Mouse (Mus musculus): ENCODE data around the gene Egr2.

Gene Egr2

DNA sequence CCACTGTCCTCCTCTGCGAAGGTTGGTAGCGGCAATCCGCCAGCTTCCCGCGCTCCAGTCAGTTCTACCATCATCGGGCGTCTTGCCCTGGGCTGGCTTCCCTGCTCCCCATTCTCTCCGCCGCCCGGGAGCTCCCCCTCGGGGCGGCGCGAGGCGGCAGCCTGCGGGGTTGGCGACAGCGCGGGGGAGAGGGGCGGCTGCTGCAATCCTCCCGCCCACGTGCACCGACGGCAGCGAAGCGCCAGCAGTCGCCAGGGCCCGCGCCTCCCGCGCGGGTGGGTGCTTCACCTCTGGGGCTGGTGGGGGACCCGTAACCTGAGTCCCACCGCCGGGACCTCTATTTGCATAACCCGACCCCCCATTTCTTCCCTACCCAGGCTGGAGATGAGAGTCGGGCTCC lies at the start of gene Egr2:
Gene Egr2, plus strand, starts transcription at position 220 of the 400 bp plus-strand sequence.
- DNase-seq (ENCODE audit: low read depth, low spot score), result no peak

DNA sequence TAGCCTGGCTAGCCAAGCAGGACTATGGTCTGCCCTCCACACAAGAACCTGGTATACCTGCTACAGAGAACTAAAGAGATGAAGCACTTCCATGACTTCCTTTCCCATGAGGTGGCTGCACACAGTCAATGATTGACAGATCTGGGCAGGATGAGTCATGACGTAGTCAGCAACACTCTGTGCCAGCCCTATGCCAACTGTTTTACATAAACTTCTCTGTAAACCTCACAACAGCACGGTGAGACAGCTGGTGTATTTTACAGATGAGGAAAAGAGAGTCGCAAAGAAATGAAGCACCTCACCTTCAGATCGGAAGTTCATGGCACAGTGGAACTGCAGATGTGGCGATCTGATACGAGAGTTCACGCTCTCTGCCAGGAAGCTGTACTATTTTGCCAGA lies 47.8 kb upstream of the Egr2 start:
- DNase-seq (ENCODE audit: low read depth, low spot score), result no peak

DNA sequence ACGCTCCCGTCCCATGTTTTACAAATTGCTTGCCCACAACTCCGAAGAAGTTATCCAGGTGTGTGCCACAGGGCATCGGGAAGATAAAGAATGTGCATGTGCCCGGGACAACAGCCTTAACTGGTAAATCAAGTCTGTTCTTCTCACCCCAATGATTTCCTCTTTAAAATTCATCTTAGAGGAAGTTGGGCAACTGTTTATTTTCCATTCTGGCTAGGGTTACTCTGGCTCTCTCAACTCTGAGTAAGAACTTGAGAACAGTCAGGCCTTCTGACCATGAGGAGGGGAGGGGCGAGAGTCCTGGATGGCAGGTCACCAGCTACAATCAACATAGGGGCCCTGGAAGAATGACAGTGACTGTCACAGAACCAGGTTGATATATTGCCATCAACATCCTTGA lies 45.4 kb upstream of the Egr2 start:
- DNase-seq (ENCODE audit: low read depth, low spot score), result no peak

DNA sequence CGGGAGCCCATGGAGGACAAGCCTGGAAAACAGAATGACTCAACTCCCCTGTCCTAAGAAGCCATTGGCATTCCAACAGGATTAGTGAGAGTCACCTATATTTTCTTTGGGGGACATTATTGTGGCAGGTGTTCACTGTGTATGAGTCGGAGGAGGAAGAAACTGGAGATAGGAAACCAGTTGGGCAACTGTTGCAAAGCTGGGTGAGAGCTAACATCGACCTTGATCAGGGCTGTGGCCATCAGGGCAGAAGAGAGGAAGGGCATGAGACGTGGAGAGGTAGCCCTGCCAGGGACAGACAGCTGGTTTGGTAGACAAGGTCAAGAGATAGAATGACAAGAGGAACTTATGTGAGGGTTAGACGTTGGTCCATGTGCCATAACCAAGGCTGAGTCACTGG lies 44.6 kb upstream of the Egr2 start:
- DNase-seq (ENCODE audit: low read depth, low spot score), result no peak

DNA sequence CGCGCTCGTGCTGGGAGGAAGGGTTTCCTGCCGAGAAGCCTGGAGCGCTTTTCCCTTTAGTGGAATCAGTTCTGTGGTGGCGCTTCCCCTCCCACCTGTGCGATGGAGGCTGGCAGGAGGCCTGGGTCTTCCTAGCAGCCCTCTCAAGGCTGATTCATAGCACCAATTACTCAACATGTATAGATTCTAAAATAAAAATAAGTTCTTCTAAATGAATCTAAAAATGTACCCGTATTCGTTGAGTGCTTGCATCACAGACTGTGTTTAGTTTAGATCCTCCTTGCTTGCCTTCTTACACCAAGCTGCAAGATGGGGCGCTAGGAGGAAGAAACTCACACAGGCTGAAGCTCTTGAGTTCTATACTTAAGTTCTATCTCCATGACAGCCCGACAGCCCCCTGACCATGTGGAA lies 43.1 kb upstream of the Egr2 start:
- no peak for DNase-seq (ENCODE audit: low read depth, low spot score)

DNA sequence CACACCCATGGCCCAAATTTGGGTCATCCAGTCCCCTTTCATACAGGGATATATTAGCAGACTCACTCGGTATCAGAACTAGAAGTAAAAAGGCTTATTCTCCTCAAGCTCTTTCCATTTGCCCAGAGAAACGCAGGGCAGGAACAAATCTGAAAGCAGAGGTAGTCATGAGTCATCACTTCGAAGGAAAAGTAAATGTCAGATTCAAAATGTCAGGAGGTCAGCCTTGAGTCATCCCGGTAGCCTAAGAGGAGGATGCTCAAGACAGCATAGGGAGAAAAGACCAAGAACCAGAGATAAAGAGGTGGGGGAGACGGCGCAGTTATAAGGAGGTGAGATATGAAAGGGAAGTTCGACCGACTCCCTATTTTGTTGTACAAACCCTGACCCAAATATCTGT lies 41.7 kb upstream of the Egr2 start:
- DNase-seq (ENCODE audit: low read depth, low spot score), result no peak

DNA sequence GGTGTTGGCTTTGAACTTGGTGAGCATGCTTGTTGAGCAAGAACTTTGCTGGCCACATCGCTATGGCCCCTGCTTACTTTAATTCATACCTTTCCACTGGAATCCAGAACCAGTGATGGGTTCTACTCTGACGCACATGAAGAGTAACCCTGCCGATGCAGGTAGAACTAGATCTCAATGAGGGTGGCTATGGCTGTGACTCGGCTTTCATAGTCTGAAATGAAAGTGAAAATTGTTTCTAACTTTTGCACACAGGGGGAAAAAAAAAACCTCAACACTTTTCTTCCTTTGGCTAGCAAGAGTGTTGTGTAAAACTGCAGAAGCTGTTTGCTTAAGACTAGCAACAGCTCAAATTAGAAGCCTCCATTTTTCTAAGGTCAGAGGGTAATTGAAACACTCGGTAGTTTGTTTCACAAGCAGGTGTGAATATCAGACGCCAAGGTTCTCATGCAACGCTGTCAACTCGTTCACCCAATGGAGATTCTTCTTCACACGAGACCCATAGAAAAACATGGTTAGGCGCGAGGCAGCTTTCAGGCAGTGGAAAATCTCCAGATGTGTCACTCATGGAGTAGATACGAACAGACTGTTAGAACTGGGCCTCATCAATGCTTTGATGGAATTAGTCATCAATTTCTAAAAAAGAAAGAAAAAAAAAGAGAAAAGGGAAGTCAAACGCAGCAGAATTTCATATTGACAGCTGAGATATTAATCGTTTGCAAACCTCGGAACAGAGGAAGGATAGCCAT lies 38.0 kb upstream of the Egr2 start:
- DNase-seq (ENCODE audit: low read depth, low spot score), result no peak

DNA sequence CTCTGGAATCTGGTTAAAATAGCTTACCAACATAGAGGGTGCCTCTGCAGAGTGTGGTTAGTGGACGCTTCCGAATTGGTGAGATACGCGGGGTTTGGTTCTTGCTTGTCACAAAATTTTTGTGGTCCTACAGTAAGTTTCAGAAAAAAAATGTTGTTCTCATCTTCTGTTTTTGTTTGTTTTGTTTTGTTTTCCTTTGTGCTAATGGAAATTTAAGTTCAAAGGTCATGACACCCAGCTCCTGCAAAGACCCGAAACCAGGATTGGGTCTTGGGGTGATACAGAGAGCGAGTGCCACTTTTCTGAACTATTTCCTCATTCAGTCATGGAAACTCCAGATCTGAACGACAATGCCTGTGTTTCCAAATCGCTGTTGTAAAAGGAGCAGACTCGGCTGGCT lies 37.3 kb upstream of the Egr2 start:
- DNase-seq (ENCODE audit: low read depth, low spot score), result no peak

DNA sequence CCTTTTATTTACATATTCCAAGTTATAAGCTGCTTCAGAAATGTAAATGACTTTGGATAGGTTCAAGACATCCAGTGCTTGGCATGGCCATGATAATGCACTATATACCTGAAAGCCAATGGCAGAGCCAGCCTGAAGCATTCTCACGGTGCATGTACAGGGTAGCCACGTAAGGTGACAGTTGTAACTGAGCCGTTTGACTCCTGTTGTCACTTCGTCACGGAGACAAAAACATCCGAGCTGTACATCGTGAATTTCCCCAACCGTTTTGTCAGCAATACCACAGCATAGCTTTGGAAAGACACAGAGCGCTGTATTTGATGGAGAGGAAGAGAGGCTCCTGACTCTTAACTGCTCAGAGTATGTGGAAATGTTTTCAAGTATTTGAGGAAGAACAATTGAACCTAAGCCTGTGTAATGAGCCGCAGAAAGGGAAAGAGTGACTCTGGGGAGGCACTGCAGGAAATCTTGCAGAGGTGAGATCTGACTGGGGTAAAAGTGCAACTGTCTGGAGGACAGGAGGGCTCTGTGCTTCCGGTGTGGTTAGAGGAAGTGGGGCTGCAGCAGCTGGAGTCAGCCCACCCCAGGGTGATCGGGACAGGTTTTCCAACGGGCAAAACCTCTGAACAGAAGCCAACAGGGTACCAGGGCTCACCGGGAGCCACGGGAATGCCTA lies 31.8 kb upstream of the Egr2 start:
- no peak for DNase-seq (ENCODE audit: low read depth, low spot score)

DNA sequence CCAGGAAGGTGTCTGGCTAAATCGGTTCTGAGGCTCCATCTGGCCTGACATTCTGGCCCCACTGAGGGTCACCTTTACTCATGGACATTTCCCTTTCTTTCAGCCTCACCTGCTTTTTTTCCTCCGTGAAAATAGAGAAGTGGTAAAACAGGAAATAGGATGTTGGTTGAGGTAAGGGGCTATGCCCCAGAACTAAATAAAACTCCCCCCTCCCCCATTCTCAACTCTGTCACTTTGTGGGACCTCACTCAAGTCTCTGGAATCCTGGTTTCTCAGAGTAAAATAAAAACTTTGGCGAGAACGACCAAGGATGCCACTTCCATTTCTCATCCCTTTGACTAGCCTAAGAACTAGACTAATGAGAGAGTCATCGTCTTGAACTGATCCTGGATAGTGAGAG lies 31.2 kb upstream of the Egr2 start:
- DNase-seq (ENCODE audit: low read depth, low spot score), result no peak

DNA sequence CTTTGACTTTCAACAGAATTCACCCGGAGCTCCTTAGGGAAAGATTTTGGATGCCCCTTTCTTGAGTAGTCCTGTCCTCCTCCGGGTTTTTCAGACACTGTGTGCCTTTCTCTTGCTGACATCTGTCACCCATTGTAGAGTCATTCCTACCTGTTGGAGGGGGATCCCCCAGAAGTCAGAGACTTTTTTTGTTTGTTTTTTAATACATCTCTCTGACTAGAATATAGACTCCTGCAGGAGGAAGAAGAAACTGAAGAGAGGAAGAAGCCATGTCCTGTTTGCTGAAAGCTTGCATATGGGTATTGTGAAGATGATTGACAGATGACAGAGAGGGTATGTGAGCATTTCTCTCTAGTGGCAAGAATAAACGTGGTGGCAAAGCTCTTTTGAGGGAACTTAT lies 30.0 kb upstream of the Egr2 start:
- no peak for DNase-seq (ENCODE audit: low read depth, low spot score)

DNA sequence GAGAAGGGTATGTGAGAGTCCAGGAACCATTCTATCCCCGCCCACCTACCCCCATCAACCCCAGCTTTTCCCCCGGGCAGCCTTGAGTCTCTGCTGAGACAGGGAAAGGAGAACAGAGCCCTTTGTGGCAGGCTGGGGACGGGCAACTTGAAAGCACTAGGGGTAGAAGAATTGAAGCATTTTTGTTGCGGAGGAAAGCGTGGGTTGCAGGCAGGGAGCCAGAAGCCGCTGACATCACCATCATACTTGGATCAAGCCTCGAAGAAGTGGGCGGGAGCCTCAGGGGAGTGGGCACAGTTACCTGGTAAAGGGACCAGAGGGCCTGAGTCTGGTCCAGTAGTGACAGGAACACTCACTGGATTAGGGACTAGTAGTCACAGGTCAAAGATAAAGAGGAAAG lies 23.1 kb upstream of the Egr2 start:
- DNase-seq (ENCODE audit: low read depth, low spot score), result no peak

DNA sequence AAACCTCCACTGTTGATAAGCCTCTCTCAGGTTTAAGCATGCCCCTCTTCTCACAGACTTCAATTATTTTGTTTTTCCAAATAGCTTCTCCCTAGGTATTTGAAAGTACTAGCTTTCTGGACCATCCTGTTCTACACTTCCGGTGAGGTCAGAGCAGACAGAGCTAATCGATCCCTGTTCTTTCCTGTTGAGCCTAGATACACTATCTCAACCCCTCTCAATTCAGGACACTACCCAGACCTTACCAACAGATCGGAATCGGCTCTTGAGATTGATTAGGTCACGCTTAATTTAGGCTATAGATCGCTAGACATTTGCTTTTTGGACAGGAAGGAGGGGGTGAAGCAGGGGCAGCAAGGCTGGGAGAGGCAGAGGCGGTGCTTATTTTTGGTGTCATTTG lies 22.4 kb upstream of the Egr2 start:
- DNase-seq (ENCODE audit: low read depth, low spot score), result no peak

DNA sequence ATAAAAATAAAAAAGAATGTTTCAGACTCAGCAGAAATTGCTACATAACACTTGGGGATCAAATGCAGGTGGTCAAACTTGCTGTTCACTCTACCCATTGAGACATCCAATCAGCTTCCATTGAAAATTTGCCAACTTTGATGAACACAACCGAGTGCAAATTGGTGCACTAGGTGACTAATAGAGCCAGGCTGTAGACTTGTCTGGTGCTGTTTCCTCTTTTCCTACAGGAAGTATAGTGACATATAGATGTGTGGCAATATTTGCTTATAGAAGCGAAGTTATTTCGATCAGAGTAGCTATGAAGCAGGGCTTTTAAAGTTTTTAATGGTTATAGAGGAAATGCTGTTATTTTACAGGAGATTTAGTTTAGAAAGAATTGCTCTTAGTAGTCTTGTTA lies 16.5 kb upstream of the Egr2 start:
- DNase-seq (ENCODE audit: low read depth, low spot score), result no peak

DNA sequence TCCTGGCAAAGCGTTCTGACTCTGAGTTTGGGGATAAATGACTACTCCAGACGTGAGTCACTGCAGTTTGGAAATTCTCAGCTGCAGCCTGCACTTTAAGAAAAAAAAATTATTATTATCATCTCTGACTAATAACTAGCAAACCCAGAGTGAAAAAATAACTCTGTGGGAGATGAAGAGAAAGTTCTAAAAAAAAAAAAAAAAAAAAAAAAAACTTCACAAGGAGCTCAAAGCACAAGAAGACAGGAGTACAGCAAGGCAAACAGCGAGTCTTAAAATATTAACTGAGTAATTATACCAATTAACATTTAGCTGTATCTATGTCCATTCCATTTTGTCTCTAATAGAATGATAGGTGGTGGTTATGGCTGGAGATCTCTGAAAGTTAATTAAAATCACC lies 11.1 kb upstream of the Egr2 start:
- DNase-seq (ENCODE audit: low read depth, low spot score), result no peak

DNA sequence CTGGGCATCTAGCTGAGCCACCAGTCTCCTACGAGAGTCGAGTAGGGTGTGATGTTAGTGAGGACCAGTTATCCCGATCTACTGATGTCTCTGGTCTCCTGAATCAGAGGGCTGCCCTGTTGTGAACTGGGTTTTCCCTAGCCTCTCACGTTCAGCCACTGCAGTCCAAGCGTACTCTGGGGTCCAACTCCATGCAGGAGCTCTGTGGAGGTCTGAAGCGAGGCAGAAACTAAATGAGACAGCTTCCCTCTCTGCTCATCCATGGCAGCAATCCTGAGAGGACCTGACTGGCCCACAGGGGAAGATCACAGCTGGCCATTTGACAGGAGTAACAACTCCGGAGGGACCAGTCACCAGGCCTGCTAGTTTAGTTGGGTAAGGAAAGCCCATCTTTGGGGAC lies 10.6 kb upstream of the Egr2 start:
- DNase-seq (ENCODE audit: low read depth, low spot score), result no peak

DNA sequence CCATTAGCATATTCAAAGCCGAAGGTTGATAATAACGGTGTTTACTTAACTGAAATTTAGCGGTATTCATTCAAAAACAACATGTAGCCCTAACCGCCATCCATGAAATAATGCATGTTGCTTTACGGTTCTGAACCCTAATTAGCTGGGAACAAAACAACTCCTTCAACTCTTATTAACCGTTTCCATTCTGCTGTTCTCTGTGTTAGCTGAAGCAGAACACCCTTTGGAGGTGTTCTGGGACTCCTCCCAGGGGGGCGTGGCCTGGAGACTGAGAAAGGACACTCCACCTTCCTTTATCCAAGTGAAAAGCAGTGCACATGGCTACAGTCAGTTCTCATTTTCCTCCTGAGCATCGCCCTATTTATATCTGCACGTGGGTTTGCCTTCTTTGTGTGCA lies 8.8 kb upstream of the Egr2 start:
- no peak for DNase-seq (ENCODE audit: low read depth, low spot score)

DNA sequence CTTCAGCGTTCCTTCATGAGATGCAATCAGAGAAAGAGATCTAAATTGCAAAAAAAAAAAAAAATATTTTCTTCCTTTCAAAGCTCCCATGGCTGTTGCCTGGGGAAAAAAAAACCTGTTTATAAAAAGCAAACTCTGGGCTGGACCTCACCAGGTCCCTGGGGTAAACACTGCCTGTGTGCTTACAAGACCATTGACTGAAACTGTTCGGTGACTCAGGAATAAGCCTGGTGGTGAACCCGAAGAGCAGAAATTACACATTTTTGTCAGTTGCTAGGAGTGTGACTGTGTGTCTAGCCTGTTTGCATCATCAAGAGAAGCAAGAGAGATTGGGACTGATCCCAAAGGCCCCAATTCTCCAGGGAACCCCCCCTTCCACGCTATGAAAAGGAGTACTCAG lies 5.5 kb upstream of the Egr2 start:
- DNase-seq (ENCODE audit: low read depth, low spot score), result no peak

DNA sequence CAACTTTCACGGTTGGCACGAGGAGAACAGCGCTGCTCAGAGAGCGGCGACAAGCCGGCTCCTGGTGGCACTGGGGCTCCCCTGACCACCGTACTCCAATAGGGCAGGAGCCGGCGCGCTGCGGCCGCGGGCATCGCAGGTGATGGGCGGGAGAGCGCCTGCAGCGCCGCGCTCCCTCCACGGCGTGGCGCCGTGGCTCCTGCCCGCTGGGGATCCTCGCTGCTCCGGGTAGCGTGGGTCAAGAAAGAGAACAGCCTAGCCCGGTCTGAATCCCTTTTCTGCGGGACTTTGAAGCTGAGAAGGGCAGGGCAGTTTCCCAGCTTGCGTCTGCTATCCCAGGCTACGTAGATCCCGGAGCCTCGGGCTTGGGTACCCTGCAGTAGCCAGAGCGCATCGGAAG lies 697 bp downstream of the Egr2 start:
- peak; percentile 87 for DNase-seq (ENCODE audit: low read depth, low spot score)

DNA sequence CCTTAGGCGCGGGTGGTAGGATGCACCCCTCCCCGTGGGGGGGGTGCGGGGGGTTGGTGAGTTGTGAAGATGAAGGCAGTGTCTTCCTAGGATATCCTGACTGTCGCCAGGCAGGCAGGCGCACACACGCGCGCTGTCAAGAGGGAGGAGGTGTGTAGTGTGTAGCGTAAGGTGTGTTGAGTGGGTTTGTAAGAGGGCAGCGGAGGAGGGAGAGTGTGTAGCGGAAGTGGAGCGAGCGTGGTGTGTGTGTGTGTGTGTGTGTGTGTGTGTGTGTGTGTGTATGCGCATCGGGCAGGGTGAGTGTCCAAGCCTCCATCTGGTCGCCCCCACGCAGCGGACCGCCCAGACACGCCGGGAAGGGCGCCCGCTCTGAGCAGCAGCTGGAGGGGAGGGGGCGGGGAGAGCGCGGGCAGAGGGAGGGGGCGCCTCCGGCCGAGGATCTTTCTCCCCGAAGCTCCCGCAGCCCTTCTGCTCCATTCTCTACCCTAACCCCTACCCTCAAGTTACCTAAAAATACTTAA lies 1.4 kb downstream of the Egr2 start:
- DNase-seq (ENCODE audit: low read depth, low spot score), result peak; percentile 35

DNA sequence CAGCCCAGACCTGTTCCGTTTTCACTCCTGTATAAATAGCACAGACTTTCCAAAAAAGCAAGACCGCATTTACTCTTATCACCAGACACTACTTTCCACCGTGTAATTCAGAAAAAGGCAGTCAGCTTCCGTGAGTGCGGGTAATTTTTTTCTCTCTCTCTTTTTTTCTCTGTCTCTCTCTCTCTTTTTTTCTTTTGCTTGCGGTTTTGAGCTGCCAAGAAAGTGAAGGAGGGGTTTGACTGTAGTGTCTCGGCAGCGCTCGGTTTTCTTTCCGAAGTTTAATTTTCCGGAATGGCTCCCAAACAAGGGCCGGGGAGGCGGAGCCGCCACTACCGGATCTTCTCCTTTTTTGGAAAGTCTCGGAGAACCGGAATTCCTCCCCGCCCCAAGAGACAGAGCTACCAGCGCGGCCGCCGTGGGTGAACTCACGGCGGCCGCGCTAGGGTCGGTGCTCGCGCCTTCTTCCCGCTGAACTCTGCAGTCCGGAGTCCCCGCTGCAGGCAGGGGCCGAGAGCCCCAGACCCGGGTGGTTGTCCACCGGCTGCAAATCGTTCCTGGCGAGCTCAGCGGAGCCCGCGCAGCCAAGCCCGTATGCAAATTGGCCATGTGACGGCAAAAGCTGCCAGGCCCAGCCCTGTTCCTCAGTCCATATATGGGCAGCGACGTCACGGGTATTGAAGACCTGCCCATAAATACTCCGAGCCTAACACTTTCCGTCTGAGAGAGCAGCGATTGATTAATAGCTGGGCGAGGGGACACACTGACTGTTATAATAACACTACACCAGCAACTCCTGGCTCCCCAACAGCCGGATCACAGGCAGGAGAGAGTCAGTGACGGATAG lies 2.1 kb downstream of the Egr2 start:
- peak; percentile 92 for DNase-seq (ENCODE audit: low read depth, low spot score)

DNA sequence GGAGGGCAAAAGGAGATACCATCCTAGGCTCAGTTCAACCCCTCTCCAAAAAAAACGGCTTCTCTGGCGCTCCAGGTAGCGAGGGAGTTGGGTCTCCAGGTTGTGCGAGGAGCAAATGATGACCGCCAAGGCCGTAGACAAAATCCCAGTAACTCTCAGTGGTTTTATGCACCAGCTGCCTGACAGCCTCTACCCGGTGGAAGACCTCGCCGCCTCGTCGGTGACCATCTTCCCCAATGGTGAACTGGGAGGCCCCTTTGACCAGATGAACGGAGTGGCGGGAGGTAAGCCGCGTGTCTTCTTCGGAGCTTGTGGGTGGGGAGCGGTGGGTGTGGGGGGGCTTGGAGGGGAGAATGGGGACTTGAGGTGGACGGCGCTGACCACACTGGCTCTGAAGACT lies 2.8 kb downstream of the Egr2 start:
- DNase-seq (ENCODE audit: low read depth, low spot score), result no peak
